Mouse (Mus musculus) MEL-GATA-1-ER (cell line): ENCODE measurements around the gene Tfpi.
"Not testable (repeated sequence)": the region's sequence is repeated elsewhere in the genome, so short reads cannot be mapped to it uniquely, and the experiment has no call there.

Experiments used
- DNase-seq: peaks from one replicate; pipeline ENCODE4 v3.0.0-alpha.2; 2012; ENCODE audit warnings: low read depth; ENCODE audit errors: extremely low read depth

The Tfpi gene

DNA sequence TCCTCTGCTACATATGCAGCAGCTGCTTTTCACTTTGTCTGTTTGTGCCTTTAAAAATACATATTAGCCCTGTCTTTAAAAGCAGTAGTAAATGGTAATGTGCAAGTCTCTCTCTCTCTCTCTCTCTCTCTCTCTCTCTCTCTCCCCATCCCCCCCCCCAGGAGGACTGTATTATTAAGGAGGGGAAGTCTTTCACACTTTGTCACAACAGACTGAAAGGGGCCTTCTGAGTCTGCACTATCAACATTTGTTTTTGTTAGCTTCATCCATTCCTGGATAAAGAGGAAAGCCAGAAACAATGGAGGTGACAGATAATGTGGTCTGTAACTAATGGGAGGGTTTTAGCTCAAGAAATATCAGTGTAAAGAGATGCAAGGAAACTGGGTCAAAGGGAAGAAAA is 87.5 kb downstream of the Tfpi start:
- DNase-seq: no peak

DNA sequence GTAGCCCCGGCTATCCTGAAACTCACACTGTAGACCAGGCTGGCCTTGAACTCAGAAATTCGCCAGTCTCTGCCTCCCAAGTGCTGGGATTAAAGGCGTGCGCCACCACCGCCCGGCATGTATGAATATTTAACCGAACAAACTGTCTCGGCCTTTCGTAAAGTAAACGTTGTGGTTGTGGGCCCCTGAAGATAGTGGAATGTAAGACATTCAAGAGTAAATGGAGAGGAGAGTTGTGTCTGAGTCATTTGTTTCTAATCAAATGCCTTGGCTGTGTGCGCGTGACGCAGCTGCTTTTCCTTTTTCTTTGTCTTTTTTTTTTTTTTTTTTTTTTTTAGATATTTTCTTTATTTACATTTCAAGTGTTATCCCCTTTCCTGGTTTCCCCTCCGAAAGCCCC is 88.0 kb downstream of the Tfpi start:
- DNase-seq: not testable (repeated sequence)

DNA sequence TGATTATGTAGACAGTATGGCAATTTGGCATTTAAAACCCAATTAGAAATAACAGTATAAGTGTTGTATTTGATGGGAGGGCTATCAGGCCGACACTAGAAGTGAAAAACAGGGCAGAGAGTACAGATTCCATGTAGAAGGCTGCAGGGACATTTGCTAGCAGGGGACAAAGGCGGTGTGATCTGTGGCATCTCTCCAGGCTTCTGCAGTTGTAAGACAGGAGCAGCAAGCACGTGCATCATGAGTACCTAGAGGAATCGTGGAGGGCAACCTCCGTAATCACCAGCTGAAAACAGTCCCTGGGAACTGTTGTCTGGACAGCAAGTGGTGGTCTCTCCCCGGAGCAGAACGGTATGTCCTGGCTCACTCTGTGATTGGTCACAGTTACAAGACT is 88.6 kb downstream of the Tfpi start:
- no peak for DNase-seq

DNA sequence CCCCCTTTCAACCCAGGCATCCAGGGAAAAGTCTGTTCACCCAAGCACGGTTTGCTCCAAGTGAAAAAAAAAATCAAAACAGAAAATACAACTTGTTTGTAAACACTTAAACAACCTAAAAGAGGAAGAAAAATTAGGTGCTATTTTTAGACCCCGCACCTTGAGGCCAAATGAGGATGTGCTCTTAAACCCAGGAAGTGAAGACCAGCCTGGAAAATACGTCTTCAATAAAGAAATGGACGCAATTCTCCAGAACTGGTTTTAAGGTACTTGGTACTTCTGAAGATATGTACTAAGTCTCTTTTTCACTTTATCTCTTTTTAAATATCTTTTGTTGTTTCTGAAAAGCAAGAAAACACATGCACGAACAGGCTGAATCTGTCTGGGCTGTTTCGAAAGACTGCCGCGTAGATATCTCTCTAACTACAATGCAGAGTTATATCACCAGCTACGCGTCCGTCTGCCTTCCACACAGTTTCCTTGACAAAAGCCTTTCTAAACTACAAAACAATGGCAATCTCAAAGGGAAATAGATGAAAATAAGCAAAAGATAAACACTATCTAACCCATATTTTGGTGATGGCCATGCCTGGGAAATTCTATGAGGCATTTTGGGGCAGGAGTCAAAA is 89.1 kb downstream of the Tfpi start:
- no peak for DNase-seq

DNA sequence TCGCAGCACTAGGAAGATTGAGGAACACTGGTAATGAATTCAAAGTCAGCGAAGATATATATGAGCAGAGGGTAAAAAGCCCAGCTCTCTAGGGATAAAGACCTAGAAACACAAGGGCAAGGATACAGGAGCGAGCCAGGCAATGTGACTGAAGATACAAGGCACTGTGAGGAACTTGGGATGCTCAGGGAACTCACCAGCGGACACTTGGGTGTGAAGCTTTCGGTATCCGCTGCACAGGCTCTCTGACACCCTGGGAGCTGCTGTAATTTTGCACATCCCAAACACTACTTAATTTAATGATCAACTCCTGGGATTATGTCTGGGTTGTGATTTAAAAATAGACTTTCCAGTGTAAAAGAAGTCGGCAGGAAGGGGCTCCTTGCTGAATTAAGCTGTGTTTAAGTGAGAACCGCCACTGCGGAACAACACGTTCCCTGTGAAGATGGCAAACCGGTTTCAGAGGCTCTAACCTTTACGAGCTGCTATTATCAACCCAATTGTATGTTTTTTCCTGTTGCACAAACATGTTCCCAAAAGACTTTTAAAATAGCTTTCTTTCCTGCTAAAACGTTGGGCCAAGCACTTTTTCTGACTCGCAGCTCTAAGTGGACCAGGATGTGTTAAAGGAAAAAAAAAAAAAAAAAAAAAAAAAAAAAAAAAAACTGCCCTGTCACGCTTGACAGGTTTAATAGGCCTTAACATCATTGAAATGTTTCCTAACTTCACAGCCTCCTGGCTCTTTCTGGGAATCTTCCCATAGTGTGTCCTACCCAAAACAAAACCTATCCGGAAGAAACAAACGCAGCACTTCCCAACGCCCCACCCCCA is 89.8 kb downstream of the Tfpi start:
- DNase-seq: no peak

DNA sequence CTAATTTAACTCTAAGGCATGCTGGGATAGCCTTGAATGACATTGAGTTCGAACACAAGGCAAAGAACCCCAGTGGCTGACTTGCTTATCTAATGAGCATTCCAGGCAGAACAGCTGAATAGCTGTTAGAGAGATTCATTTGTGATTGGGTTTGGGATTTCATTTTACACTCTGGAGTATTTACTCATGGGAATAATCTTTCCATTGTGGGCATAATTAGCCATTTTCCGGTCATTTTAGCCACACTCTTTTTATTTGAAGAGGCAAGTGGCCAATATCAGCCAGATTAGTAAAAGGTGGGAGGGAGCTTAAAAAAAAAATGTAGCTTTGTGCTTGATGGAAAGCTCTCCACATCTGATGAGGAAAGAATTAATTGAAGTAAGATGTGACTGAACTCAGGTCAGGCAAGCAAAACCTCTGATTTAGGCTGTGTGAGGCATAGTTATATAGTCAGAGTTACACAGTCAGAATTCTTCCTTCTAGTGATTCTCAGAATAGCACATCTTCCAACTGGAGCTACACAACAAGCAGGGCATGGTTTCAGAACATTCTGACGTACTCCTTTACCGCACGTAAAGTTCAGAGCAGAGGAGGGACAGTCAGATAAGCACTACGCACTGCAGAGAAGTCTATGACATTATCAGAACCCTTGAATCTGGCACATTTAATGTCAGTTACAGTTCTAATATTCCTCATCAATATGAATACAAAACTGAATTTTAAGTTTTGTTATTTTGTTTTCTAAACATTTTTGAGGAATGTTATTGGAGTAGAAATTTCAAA is 91.5 kb downstream of the Tfpi start:
- no peak for DNase-seq

DNA sequence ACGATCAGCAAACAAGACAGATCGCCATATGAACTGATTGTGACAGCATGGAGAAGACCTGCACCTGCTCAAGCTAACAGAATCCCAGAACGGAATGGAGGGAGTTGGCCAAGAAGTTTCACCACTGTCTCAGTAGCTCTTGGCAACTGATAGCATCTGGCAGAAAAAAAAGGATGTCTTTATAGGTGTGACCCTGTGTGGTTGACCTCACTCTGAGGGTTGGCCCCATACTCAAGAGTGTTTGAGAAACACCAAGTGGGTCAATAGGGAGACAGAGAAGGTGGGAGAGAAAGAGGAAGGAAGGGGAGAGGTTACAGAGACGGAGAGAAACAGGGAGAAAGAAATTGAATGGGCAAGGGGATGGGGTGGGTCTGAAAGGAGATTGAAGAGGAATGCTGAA is 92.7 kb downstream of the Tfpi start:
- DNase-seq: no peak
